Mouse (Mus musculus) G1E (cell line): ENCODE data around the gene Gba. TPM values are rescaled to one million over a fixed set of nuclear protein-coding genes. Genes with fewer than 3 reads are reported as not detected.

Experiments used
- ATAC-seq: 2 replicates; pipeline ENCODE4 v1.8.0; 2016; ENCODE audit warnings: mild to moderate bottlenecking; ENCODE audit not compliant: insufficient number of reproducible peaks, poor library complexity, low FRiP score, severe bottlenecking; ENCODE audit errors: extremely low read depth
- DNase-seq: peaks from one replicate; pipeline ENCODE4 v3.0.0; 2012; ENCODE audit warnings: low spot score
- H3K27me3 ChIP-seq: 2 replicates; pipeline ENCODE4 v1.6.1; 2012; ENCODE audit warnings: mild to moderate bottlenecking, low read length, inconsistent platforms; ENCODE audit not compliant: insufficient read depth
- H3K36me3 ChIP-seq: replicated peaks from 2 replicates; pipeline ENCODE3; 2012; ENCODE audit warnings: mild to moderate bottlenecking, inconsistent platforms
- H3K4me1 ChIP-seq: 2 replicates; pipeline ENCODE4 v1.6.1; 2012; ENCODE audit warnings: low read depth, low read length, inconsistent platforms, mixed read lengths; ENCODE audit not compliant: insufficient read depth
- H3K4me3 ChIP-seq: 2 replicates; pipeline ENCODE4 v1.5.1; 2012; ENCODE audit warnings: low read depth, mild to moderate bottlenecking, inconsistent platforms, low read length, moderate library complexity, mixed read lengths
- H3K9me3 ChIP-seq: replicated peaks from 2 replicates; pipeline ENCODE4 v1.6.1; 2012; ENCODE audit warnings: inconsistent platforms
- CTCF ChIP-seq: IDR thresholded peaks from 2 replicates; pipeline ENCODE4 v1.5.1; 2012; ENCODE audit warnings: low read depth, low read length, inconsistent platforms, mixed read lengths
- GATA1 ChIP-seq: IDR thresholded peaks from 2 replicates; pipeline ENCODE4 v1.6.1; 2012; ENCODE audit warnings: borderline replicate concordance, low read length, inconsistent platforms, mixed read lengths
- GATA2 ChIP-seq: IDR thresholded peaks from 2 replicates; pipeline ENCODE4 v1.6.1; 2012; ENCODE audit warnings: low read depth, low read length, inconsistent platforms, borderline replicate concordance
- POLR2AphosphoS5 ChIP-seq: IDR thresholded peaks from 2 replicates; pipeline ENCODE4 v1.6.1; 2012; ENCODE audit warnings: low read depth, low read length, inconsistent platforms; ENCODE audit not compliant: insufficient replicate concordance
- TAL1 ChIP-seq: conservative IDR thresholded peaks from 2 replicates; pipeline ENCODE4 v1.6.1; 2012; ENCODE audit warnings: low read depth, low read length, inconsistent platforms, mixed read lengths
- polyA plus RNA-seq: library from polyadenylated mRNA; stranded (reverse); fragments of >175 nt; gene quantifications from 2 replicates; pipeline ENCODE4 v1.2.3, GENCODE M21; 2012
- total RNA-seq, 2 experiments: library from RNA; stranded (forward) in 1 of 2; stranded (reverse) in 1 of 2; fragments of 200-1000 nt in 1 of 2; fragments of >200 nt in 1 of 2; fragmentation: Nextera tagmentation in 1 of 2; gene quantifications; 2 replicates each; pipeline ENCODE4 v1.2.3; 2014 to 2017

Gene Gba
- total and polyA plus RNA-seq, 3 experiments, result 6.0 to 72.4 (median 36.1) TPM

GRCm38 (mm10) chr3:89246261-89247100, 43.8 kb downstream of the Gba start, which contains the start of gene Trim46:
TSS of gene Trim46 (minus strand) at chr3:89246309.
- Histone ChIP-seq H3K9me3 (no peaks in the 10 kb centered on the region), H3K36me3 (peaks cover 28% of the 10 kb centered on the region), H3K4me1 (peaks cover 67% of the 10 kb centered on the region), H3K27me3 (peaks cover 25% of the 10 kb centered on the region), H3K4me3 (peak within 1 kb of the TSS; percentile 84)
- ATAC-seq (peak; percentile 66), DNase-seq (peak; percentile 84)
- TF ChIP-seq TAL1 (no peak), CTCF (peak; percentile 90)

GRCm38 (mm10) chr3:89247466-89247865, 44.7 kb downstream of the Gba start:
- Histone ChIP-seq H3K36me3 (peaks cover 28% of the 10 kb centered on the region), H3K27me3 (peaks cover 25% of the 10 kb centered on the region), H3K9me3 (no peaks in the 10 kb centered on the region), H3K4me3 (no peak overlapping the region; the same call in 1 of the 2 replicates), H3K4me1 (peaks cover 71% of the 10 kb centered on the region)
- DNase-seq, result no peak
- ATAC-seq, result no peak
- no peak for TF ChIP-seq CTCF
- TF ChIP-seq GATA2, result no peak
- TF ChIP-seq TAL1, result no peak
- TF ChIP-seq GATA1, result no peak
- TF ChIP-seq POLR2AphosphoS5, result no peak

GRCm38 (mm10) chr3:89250435-89251040, 47.8 kb downstream of the Gba start:
- no peak overlapping the region for H3K4me3 ChIP-seq
- H3K9me3 ChIP-seq, result no peaks in the 10 kb centered on the region
- DNase-seq, result no peak
- H3K4me1 ChIP-seq, result peaks cover 57% of the 10 kb centered on the region
- H3K36me3 ChIP-seq, result peaks cover 28% of the 10 kb centered on the region
- no peak for ATAC-seq
- H3K27me3 ChIP-seq, result peaks cover 27% of the 10 kb centered on the region
- TF ChIP-seq TAL1 (no peak), POLR2AphosphoS5 (peak; percentile 41; the same call in 1 of the 2 replicates), CTCF (0 out of 2 replicates have a peak, but pooled peaks have one; percentile 32)

- Histone ChIP-seq H3K4me3 (peak overlapping the region; percentile 58; the same call in 1 of the 2 replicates), H3K9me3 (no peaks in the 10 kb centered on the region), H3K4me1 (peaks cover 50% of the 10 kb centered on the region), H3K27me3 (peaks cover 33% of the 10 kb centered on the region), H3K36me3 (peaks cover 28% of the 10 kb centered on the region)
- DNase-seq, result peak; percentile 73
- peak; percentile 32 for ATAC-seq
- no peak for TF ChIP-seq TAL1
- no peak for TF ChIP-seq GATA1
- TF ChIP-seq GATA2, result no peak
- TF ChIP-seq POLR2AphosphoS5, result no peak
- no peak for TF ChIP-seq CTCF
These were observed 48.7 kb downstream of the Gba start for GRCm38 (mm10) chr3:89251365-89251895.

GRCm38 (mm10) chr3:89254994-89255393, 52.3 kb downstream of the Gba start:
- no peak overlapping the region for H3K4me3 ChIP-seq
- peaks cover under 1% of the 10 kb centered on the region for H3K36me3 ChIP-seq
- DNase-seq (no peak), ATAC-seq (no peak)
- TF ChIP-seq TAL1 (no peak), GATA2 (no peak), GATA1 (no peak), POLR2AphosphoS5 (no peak), CTCF (no peak)
- peaks cover 63% of the 10 kb centered on the region for H3K27me3 ChIP-seq
- H3K4me1 ChIP-seq, result peaks cover 23% of the 10 kb centered on the region
- H3K9me3 ChIP-seq, result no peaks in the 10 kb centered on the region

GRCm38 (mm10) chr3:89256177-89256576, 53.4 kb downstream of the Gba start:
- TF ChIP-seq GATA1 (no peak), CTCF (no peak), TAL1 (no peak), GATA2 (no peak)
- Histone ChIP-seq H3K27me3 (peaks cover 67% of the 10 kb centered on the region), H3K4me1 (peaks cover 13% of the 10 kb centered on the region), H3K36me3 (no peaks in the 10 kb centered on the region), H3K4me3 (no peak overlapping the region), H3K9me3 (no peaks in the 10 kb centered on the region)
- DNase-seq (no peak), ATAC-seq (no peak)

Other genes starting within 250 kb of the Gba start
Only the 20 nearest of the 28 such genes appear.
- gene Rusc1, start 109.6 kb upstream of the Gba start, total RNA-seq (2014; fragmentation: Nextera tagmentation), result 13.5 and 13.6 TPM in 2 replicates
- gene Rusc1, start 109.6 kb upstream of the Gba start, total RNA-seq (2017), result 6.4 and 9.9 TPM in 2 replicates
- gene Rusc1, start 109.6 kb upstream of the Gba start, polyA plus RNA-seq, result 14.4 and 17.4 TPM in 2 replicates
- gene Gm43738, start 101.8 kb upstream of the Gba start, total RNA-seq (2014; fragmentation: Nextera tagmentation), result not detected in 2 replicates
- gene Gm43738, start 101.8 kb upstream of the Gba start, total RNA-seq (2017), result not detected in 2 replicates
- gene Gm43738, start 101.8 kb upstream of the Gba start, polyA plus RNA-seq, result 1.6 and 4.3 TPM in 2 replicates
- 59.4 and 73.1 TPM in 2 replicates for gene Fdps, start 101.0 kb upstream of the Gba start, total RNA-seq (2014; fragmentation: Nextera tagmentation)
- 481 and 571 TPM in 2 replicates for gene Fdps, start 101.0 kb upstream of the Gba start, total RNA-seq (2017)
- 11.2 and 22.5 TPM in 2 replicates for gene Fdps, start 101.0 kb upstream of the Gba start, polyA plus RNA-seq
- gene Pklr, start 66.8 kb upstream of the Gba start, total RNA-seq (2014; fragmentation: Nextera tagmentation), result 36.9 and 51.2 TPM in 2 replicates
- gene Pklr, start 66.8 kb upstream of the Gba start, total RNA-seq (2017), result 22.9 and 31.8 TPM in 2 replicates
- 37.7 and 80.3 TPM in 2 replicates for gene Pklr, start 66.8 kb upstream of the Gba start, polyA plus RNA-seq
- 0.53 TPM in 1 of 2 replicates, not detected in the other for gene Hcn3, start 42.7 kb upstream of the Gba start, total RNA-seq (2014; fragmentation: Nextera tagmentation)
- 0.27 and 0.41 TPM in 2 replicates for gene Hcn3, start 42.7 kb upstream of the Gba start, total RNA-seq (2017)
- gene Hcn3, start 42.7 kb upstream of the Gba start, polyA plus RNA-seq, result 0.85 and 1.0 TPM in 2 replicates
- gene Clk2, start 38.1 kb upstream of the Gba start, total RNA-seq (2014; fragmentation: Nextera tagmentation), result 130 and 131 TPM in 2 replicates
- 78.9 and 80.9 TPM in 2 replicates for gene Clk2, start 38.1 kb upstream of the Gba start, total RNA-seq (2017)
- gene Clk2, start 38.1 kb upstream of the Gba start, polyA plus RNA-seq, result 72.3 and 73.3 TPM in 2 replicates
- gene Scamp3, start 25.5 kb upstream of the Gba start, total RNA-seq (2014; fragmentation: Nextera tagmentation), result 123 and 135 TPM in 2 replicates
- gene Scamp3, start 25.5 kb upstream of the Gba start, total RNA-seq (2017), result 32.9 and 35.1 TPM in 2 replicates
- 168 and 234 TPM in 2 replicates for gene Scamp3, start 25.5 kb upstream of the Gba start, polyA plus RNA-seq
- gene Fam189b, start 19.8 kb upstream of the Gba start, total RNA-seq (2014; fragmentation: Nextera tagmentation), result 2.2 and 3.5 TPM in 2 replicates
- gene Fam189b, start 19.8 kb upstream of the Gba start, total RNA-seq (2017), result 1.1 TPM in 2 replicates
- gene Fam189b, start 19.8 kb upstream of the Gba start, polyA plus RNA-seq, result 11.9 and 14.8 TPM in 2 replicates
- 1.5 and 2.4 TPM in 2 replicates for gene Thbs3, start 12.3 kb downstream of the Gba start, total RNA-seq (2014; fragmentation: Nextera tagmentation)
- 3.1 and 3.4 TPM in 2 replicates for gene Thbs3, start 12.3 kb downstream of the Gba start, total RNA-seq (2017)
- 0.49 and 0.67 TPM in 2 replicates for gene Thbs3, start 12.3 kb downstream of the Gba start, polyA plus RNA-seq
- gene Mtx1, start 24.2 kb downstream of the Gba start, total RNA-seq (2014; fragmentation: Nextera tagmentation), result 42.6 and 54.5 TPM in 2 replicates
- gene Mtx1, start 24.2 kb downstream of the Gba start, total RNA-seq (2017), result 82.5 and 100 TPM in 2 replicates
- gene Mtx1, start 24.2 kb downstream of the Gba start, polyA plus RNA-seq, result 311 and 404 TPM in 2 replicates
- gene Muc1, start 26.1 kb downstream of the Gba start, total RNA-seq (2014; fragmentation: Nextera tagmentation), result 0.34 TPM in 1 of 2 replicates, not detected in the other
- 0.06 and 0.16 TPM in 2 replicates for gene Muc1, start 26.1 kb downstream of the Gba start, total RNA-seq (2017)
- not detected in 2 replicates for gene Muc1, start 26.1 kb downstream of the Gba start, polyA plus RNA-seq
- 105 and 132 TPM in 2 replicates for gene Krtcap2, start 43.0 kb downstream of the Gba start, total RNA-seq (2014; fragmentation: Nextera tagmentation)
- gene Krtcap2, start 43.0 kb downstream of the Gba start, total RNA-seq (2017), result 86.4 and 106 TPM in 2 replicates
- gene Krtcap2, start 43.0 kb downstream of the Gba start, polyA plus RNA-seq, result 145 and 167 TPM in 2 replicates
- 1.8 and 10.1 TPM in 2 replicates for gene Trim46, start 43.4 kb downstream of the Gba start, total RNA-seq (2014; fragmentation: Nextera tagmentation)
- gene Trim46, start 43.4 kb downstream of the Gba start, total RNA-seq (2017), result 0.64 and 0.76 TPM in 2 replicates
- gene Trim46, start 43.4 kb downstream of the Gba start, polyA plus RNA-seq, result 2.7 and 2.8 TPM in 2 replicates
- 13.2 and 13.5 TPM in 2 replicates for gene Dpm3, start 56.4 kb downstream of the Gba start, total RNA-seq (2014; fragmentation: Nextera tagmentation)
- 47.7 and 54.5 TPM in 2 replicates for gene Dpm3, start 56.4 kb downstream of the Gba start, total RNA-seq (2017)
- 178 and 207 TPM in 2 replicates for gene Dpm3, start 56.4 kb downstream of the Gba start, polyA plus RNA-seq
- not detected in 2 replicates for gene Slc50a1, start 67.6 kb downstream of the Gba start, total RNA-seq (2014; fragmentation: Nextera tagmentation)
- gene Slc50a1, start 67.6 kb downstream of the Gba start, total RNA-seq (2017), result 0.66 TPM in 1 of 2 replicates, not detected in the other
- gene Slc50a1, start 67.6 kb downstream of the Gba start, polyA plus RNA-seq, result not detected in 2 replicates
- not detected in 2 replicates for gene Efna1, start 78.2 kb downstream of the Gba start, total RNA-seq (2014; fragmentation: Nextera tagmentation)
- gene Efna1, start 78.2 kb downstream of the Gba start, total RNA-seq (2017), result 0.05 and 0.12 TPM in 2 replicates
- gene Efna1, start 78.2 kb downstream of the Gba start, polyA plus RNA-seq, result not detected in 2 replicates
- gene Efna3, start 120.0 kb downstream of the Gba start, total RNA-seq (2014; fragmentation: Nextera tagmentation), result not detected in 2 replicates
- 0.06 TPM in 1 of 2 replicates, not detected in the other for gene Efna3, start 120.0 kb downstream of the Gba start, total RNA-seq (2017)
- not detected in 2 replicates for gene Efna3, start 120.0 kb downstream of the Gba start, polyA plus RNA-seq
- not detected in 2 replicates for gene Efna4, start 135.1 kb downstream of the Gba start, total RNA-seq (2014; fragmentation: Nextera tagmentation)
- 0.12 TPM in 1 of 2 replicates, not detected in the other for gene Efna4, start 135.1 kb downstream of the Gba start, total RNA-seq (2017)
- gene Efna4, start 135.1 kb downstream of the Gba start, polyA plus RNA-seq, result not detected in 2 replicates
- not detected in 2 replicates for gene Adam15, start 147.1 kb downstream of the Gba start, total RNA-seq (2014; fragmentation: Nextera tagmentation)
- gene Adam15, start 147.1 kb downstream of the Gba start, total RNA-seq (2017), result 0.17 and 1.4 TPM in 2 replicates
- 0.05 and 0.10 TPM in 2 replicates for gene Adam15, start 147.1 kb downstream of the Gba start, polyA plus RNA-seq
- not detected in 2 replicates for gene Dcst2, start 159.0 kb downstream of the Gba start, total RNA-seq (2014; fragmentation: Nextera tagmentation)
- not detected in 2 replicates for gene Dcst2, start 159.0 kb downstream of the Gba start, total RNA-seq (2017)
- gene Dcst2, start 159.0 kb downstream of the Gba start, polyA plus RNA-seq, result not detected in 2 replicates